Mouse (Mus musculus): ENCODE results near the gene She.

The She gene

GRCm38 (mm10) chr3:89817056-89817455 lies 14.1 kb upstream of the She start:
- DNase-seq (ENCODE audit: low read depth), result peak; percentile 73

- DNase-seq (ENCODE audit: low read depth), result no peak
These were observed 12.6 kb upstream of the She start for GRCm38 (mm10) chr3:89818605-89819004.

GRCm38 (mm10) chr3:89819897-89820296 lies 11.3 kb upstream of the She start:
- DNase-seq (ENCODE audit: low read depth), result peak; percentile 57

GRCm38 (mm10) chr3:89820311-89821095 lies 10.7 kb upstream of the She start:
- DNase-seq (ENCODE audit: low read depth), result no peak

- DNase-seq (ENCODE audit: low read depth), result peak; percentile 16
These were observed 10.1 kb upstream of the She start for GRCm38 (mm10) chr3:89821096-89821513.

GRCm38 (mm10) chr3:89821548-89822480 lies 9.4 kb upstream of the She start:
- no peak for DNase-seq (ENCODE audit: low read depth)

GRCm38 (mm10) chr3:89823594-89823993 lies 7.6 kb upstream of the She start:
- DNase-seq (ENCODE audit: low read depth), result peak; percentile 41

- no peak for DNase-seq (ENCODE audit: low read depth)
These were observed 4.9 kb upstream of the She start for GRCm38 (mm10) chr3:89826295-89826694.

GRCm38 (mm10) chr3:89835362-89835761 lies 4.2 kb downstream of the She start:
- DNase-seq (ENCODE audit: low read depth), result peak; percentile 88

GRCm38 (mm10) chr3:89842258-89842657 lies 11.1 kb downstream of the She start:
- DNase-seq (ENCODE audit: low read depth), result peak; percentile 84

- DNase-seq (ENCODE audit: low read depth), result peak; percentile 72
These were observed 12.0 kb downstream of the She start for GRCm38 (mm10) chr3:89843148-89843547.

- no peak for DNase-seq (ENCODE audit: low read depth)
These were observed 14.6 kb downstream of the She start for GRCm38 (mm10) chr3:89845814-89846213.

- no peak for DNase-seq (ENCODE audit: low read depth)
These were observed 16.0 kb downstream of the She start for GRCm38 (mm10) chr3:89847126-89847525.

GRCm38 (mm10) chr3:89847596-89847995 lies 16.4 kb downstream of the She start:
- DNase-seq (ENCODE audit: low read depth), result peak; percentile 85

GRCm38 (mm10) chr3:89848083-89848482 lies 16.9 kb downstream of the She start:
- peak; percentile 31 for DNase-seq (ENCODE audit: low read depth)

GRCm38 (mm10) chr3:89853752-89854151 lies 22.6 kb downstream of the She start:
- DNase-seq (ENCODE audit: low read depth), result no peak

GRCm38 (mm10) chr3:89857353-89857752 lies 26.2 kb downstream of the She start:
- peak; percentile 59 for DNase-seq (ENCODE audit: low read depth)

- DNase-seq (ENCODE audit: low read depth), result peak; percentile 86
These were observed 27.0 kb downstream of the She start for GRCm38 (mm10) chr3:89858123-89858522.

- DNase-seq (ENCODE audit: low read depth), result no peak
These were observed 27.7 kb downstream of the She start for GRCm38 (mm10) chr3:89858888-89859287.

GRCm38 (mm10) chr3:89859936-89860335 lies 28.8 kb downstream of the She start:
- DNase-seq (ENCODE audit: low read depth), result no peak

- DNase-seq (ENCODE audit: low read depth), result no peak
These were observed 29.2 kb downstream of the She start for GRCm38 (mm10) chr3:89860343-89860742.

- DNase-seq (ENCODE audit: low read depth), result peak; percentile 96
These were observed 29.9 kb downstream of the She start for GRCm38 (mm10) chr3:89861070-89861469.
